Mouse (Mus musculus): ENCODE data around the gene Ppcdc. TPM values are rescaled to one million over a fixed set of nuclear protein-coding genes. Genes with fewer than 3 reads are reported as not detected.

The Ppcdc gene
- 31.1 and 49.4 TPM in 2 replicates for polyA plus RNA-seq (2011; ENCODE audit: insufficient read depth, insufficient read length, low replicate concordance, missing spikeins)

DNA sequence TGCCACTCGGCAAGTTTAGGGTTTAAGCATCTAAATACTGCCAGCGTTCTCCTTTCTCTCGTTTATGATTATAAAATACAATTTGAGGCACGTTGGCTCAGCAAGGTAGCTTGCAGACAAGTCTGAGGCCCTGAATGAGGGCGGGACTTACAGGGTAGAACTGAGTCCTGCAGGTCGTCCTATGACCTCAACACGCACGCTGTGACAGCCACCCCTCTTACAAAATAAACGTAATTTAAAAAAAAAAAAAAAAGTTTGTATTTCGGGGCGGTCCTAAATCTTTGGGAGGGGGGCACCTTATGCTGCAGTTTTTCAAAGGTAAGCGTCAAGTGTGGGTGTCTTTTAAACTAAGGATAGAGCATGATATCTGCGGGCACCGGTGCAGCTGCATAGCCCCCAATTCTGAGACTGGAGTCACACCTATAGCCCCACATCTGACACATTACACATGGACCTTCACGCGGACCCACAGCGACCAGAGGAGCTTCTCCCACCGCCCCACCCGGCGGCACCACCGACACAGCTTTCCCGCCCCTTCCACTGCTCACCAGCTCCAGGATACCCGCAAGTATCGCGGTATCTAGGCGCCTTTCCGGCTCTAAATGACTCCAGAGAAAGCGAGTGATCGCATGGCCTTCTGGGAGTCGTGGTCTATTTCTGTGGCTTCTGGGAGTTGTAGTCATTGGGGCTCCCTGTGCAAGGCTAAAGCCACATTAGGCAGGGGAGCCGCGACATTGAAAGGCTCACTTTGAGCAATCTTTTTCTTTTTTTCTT is at the start of gene Ppcdc:
TSS of gene Ppcdc (minus strand) at position 603 of the 774 bp plus-strand sequence.
- H3K4me3 ChIP-seq (replicated peaks; ENCODE audit: control insufficient read depth, low read depth, low read length): peak within 1 kb of the TSS; percentile 84
- TF ChIP-seq POLR2A (IDR thresholded peaks at IDR 0.05; ENCODE audit: borderline replicate concordance, control insufficient read depth, low read depth, low read length) (peak; percentile 90), CTCF (IDR thresholded peaks at IDR 0.05; ENCODE audit: control insufficient read depth, insufficient read depth, low read length) (no peak)
- 2% methylated on average over 32 of the region's 32 CpGs for WGBS
- H3K27ac ChIP-seq (ENCODE audit: control insufficient read depth, insufficient read depth, low read depth, low read length, poor library complexity): peak within 1 kb of the TSS; percentile 73
- peaks cover 3% of the 10 kb centered on the region for H3K4me1 ChIP-seq (ENCODE audit: control insufficient read depth, insufficient read depth, low read length)

- no peak for TF ChIP-seq POLR2A (IDR thresholded peaks at IDR 0.05; ENCODE audit: borderline replicate concordance, control insufficient read depth, low read depth, low read length)
- no peak for TF ChIP-seq CTCF (IDR thresholded peaks at IDR 0.05; ENCODE audit: control insufficient read depth, insufficient read depth, low read length)
- WGBS: 44% methylated on average over 7 of the region's 7 CpGs
- Histone ChIP-seq H3K27ac (ENCODE audit: control insufficient read depth, insufficient read depth, low read depth, low read length, poor library complexity) (no peak overlapping the region), H3K4me1 (ENCODE audit: control insufficient read depth, insufficient read depth, low read length) (peaks cover 3% of the 10 kb centered on the region; the same call in 1 of the 2 replicates), H3K4me3 (replicated peaks; ENCODE audit: control insufficient read depth, low read depth, low read length) (no peak overlapping the region)
Measured at GRCm38 (mm10) chr9:57487807-57488206, 47.9 kb upstream of the Ppcdc start.

- no peak overlapping the region for H3K27ac ChIP-seq (ENCODE audit: control insufficient read depth, insufficient read depth, low read depth, low read length, poor library complexity)
- 14% methylated on average over 7 of the region's 7 CpGs for WGBS
- H3K4me1 ChIP-seq (ENCODE audit: control insufficient read depth, insufficient read depth, low read length): peaks cover 3% of the 10 kb centered on the region; the same call in 1 of the 2 replicates
- TF ChIP-seq POLR2A (IDR thresholded peaks at IDR 0.05; ENCODE audit: borderline replicate concordance, control insufficient read depth, low read depth, low read length): no peak
- TF ChIP-seq CTCF (IDR thresholded peaks at IDR 0.05; ENCODE audit: control insufficient read depth, insufficient read depth, low read length): peak; percentile 86
- no peak overlapping the region for H3K4me3 ChIP-seq (replicated peaks; ENCODE audit: control insufficient read depth, low read depth, low read length)
Measured at GRCm38 (mm10) chr9:57485774-57486173, 45.9 kb upstream of the Ppcdc start.

GRCm38 (mm10) chr9:57468914-57469313 is 29.0 kb upstream of the Ppcdc start:
- no peak for TF ChIP-seq POLR2A (IDR thresholded peaks at IDR 0.05; ENCODE audit: borderline replicate concordance, control insufficient read depth, low read depth, low read length)
- no peak for TF ChIP-seq CTCF (IDR thresholded peaks at IDR 0.05; ENCODE audit: control insufficient read depth, insufficient read depth, low read length)
- H3K27ac ChIP-seq (ENCODE audit: control insufficient read depth, insufficient read depth, low read depth, low read length, poor library complexity): no peak overlapping the region
- WGBS: 62% methylated on average over 4 of the region's 4 CpGs
- H3K4me3 ChIP-seq (replicated peaks; ENCODE audit: control insufficient read depth, low read depth, low read length): no peak overlapping the region
- H3K4me1 ChIP-seq (ENCODE audit: control insufficient read depth, insufficient read depth, low read length): peaks cover 1% of the 10 kb centered on the region

- 2% methylated on average over 48 of the region's 48 CpGs for WGBS
- TF ChIP-seq CTCF (IDR thresholded peaks at IDR 0.05; ENCODE audit: control insufficient read depth, insufficient read depth, low read length): no peak
- TF ChIP-seq POLR2A (IDR thresholded peaks at IDR 0.05; ENCODE audit: borderline replicate concordance, control insufficient read depth, low read depth, low read length): no peak
- no peak within 1 kb of the TSS; the same call in 1 of the 2 replicates for H3K27ac ChIP-seq (ENCODE audit: control insufficient read depth, insufficient read depth, low read depth, low read length, poor library complexity)
- peak within 1 kb of the TSS; percentile 49 for H3K4me3 ChIP-seq (replicated peaks; ENCODE audit: control insufficient read depth, low read depth, low read length)
- peaks cover 1% of the 10 kb centered on the region for H3K4me1 ChIP-seq (ENCODE audit: control insufficient read depth, insufficient read depth, low read length)
Measured at GRCm38 (mm10) chr9:57467896-57468549, 28.1 kb upstream of the Ppcdc start, which contains the start of gene Scamp5. TSS of gene Scamp5 (minus strand) at chr9:57468060.

DNA sequence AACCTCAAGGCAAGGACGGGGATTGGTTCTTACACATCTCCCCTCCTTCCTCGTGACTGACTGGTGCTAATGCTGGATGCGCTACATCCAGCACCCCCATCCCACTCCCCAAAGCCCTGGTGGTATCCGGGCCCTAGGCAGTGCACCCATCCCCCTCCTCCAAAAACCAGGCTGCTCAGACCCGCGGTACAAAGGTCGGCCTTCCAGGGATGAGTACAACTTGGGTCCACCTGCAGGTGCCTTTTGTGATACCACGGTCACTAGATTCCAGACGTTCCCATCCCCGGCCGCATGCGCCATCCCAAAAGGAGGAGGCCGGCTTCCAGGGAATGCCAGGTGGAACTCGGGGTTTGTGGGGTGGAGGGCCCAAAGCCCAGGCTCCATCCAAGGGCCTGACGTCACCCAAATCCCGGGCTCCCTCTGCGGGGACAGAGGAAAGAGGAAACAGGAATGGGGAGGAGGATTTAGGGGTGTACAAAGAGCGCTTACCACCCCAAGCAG is 27.4 kb upstream of the Ppcdc start:
- 5% methylated on average over 18 of the region's 18 CpGs for WGBS
- no peak for TF ChIP-seq POLR2A (IDR thresholded peaks at IDR 0.05; ENCODE audit: borderline replicate concordance, control insufficient read depth, low read depth, low read length)
- no peak for TF ChIP-seq CTCF (IDR thresholded peaks at IDR 0.05; ENCODE audit: control insufficient read depth, insufficient read depth, low read length)
- H3K4me1 ChIP-seq (ENCODE audit: control insufficient read depth, insufficient read depth, low read length): peaks cover 1% of the 10 kb centered on the region
- peak overlapping the region; percentile 49 for H3K4me3 ChIP-seq (replicated peaks; ENCODE audit: control insufficient read depth, low read depth, low read length)
- H3K27ac ChIP-seq (ENCODE audit: control insufficient read depth, insufficient read depth, low read depth, low read length, poor library complexity): no peak overlapping the region; the same call in 1 of the 2 replicates

GRCm38 (mm10) chr9:57466101-57466500 is 26.2 kb upstream of the Ppcdc start:
- H3K4me1 ChIP-seq (ENCODE audit: control insufficient read depth, insufficient read depth, low read length): peaks cover 1% of the 10 kb centered on the region
- TF ChIP-seq POLR2A (IDR thresholded peaks at IDR 0.05; ENCODE audit: borderline replicate concordance, control insufficient read depth, low read depth, low read length) (no peak), CTCF (IDR thresholded peaks at IDR 0.05; ENCODE audit: control insufficient read depth, insufficient read depth, low read length) (no peak)
- H3K27ac ChIP-seq (ENCODE audit: control insufficient read depth, insufficient read depth, low read depth, low read length, poor library complexity): no peak overlapping the region
- WGBS: 1% methylated on average over 3 of the region's 3 CpGs
- no peak overlapping the region for H3K4me3 ChIP-seq (replicated peaks; ENCODE audit: control insufficient read depth, low read depth, low read length)

- Histone ChIP-seq H3K4me1 (ENCODE audit: control insufficient read depth, insufficient read depth, low read length) (no peaks in the 10 kb centered on the region), H3K4me3 (replicated peaks; ENCODE audit: control insufficient read depth, low read depth, low read length) (no peak overlapping the region), H3K27ac (ENCODE audit: control insufficient read depth, insufficient read depth, low read depth, low read length, poor library complexity) (no peak overlapping the region)
- TF ChIP-seq CTCF (IDR thresholded peaks at IDR 0.05; ENCODE audit: control insufficient read depth, insufficient read depth, low read length) (no peak), POLR2A (IDR thresholded peaks at IDR 0.05; ENCODE audit: borderline replicate concordance, control insufficient read depth, low read depth, low read length) (no peak)
- 74% methylated on average over 6 of the region's 6 CpGs for WGBS
Measured at GRCm38 (mm10) chr9:57462866-57463265, 22.9 kb upstream of the Ppcdc start.

Measured in bone marrow, adult 2 months (tissue).